Mouse (Mus musculus) heart, postnatal 0 days (tissue): ENCODE data around the gene Ripply3. TPM values are rescaled to one million over a fixed set of nuclear protein-coding genes. Genes with fewer than 3 reads are reported as not detected.

Experiments
- ATAC-seq: fragments of 200-750 bp; cut with Nextera tagmentation; 2 replicates; pipeline ENCODE4 v1.8.0; 2017; ENCODE audit warnings: low read depth, moderate number of reproducible peaks, moderate library complexity; ENCODE audit not compliant: insufficient read depth
- DNase-seq: peaks from one replicate; pipeline ENCODE4 v3.0.0-alpha.2; 2016; ENCODE audit warnings: low spot score
- H3K27ac ChIP-seq: fragments of 300-500 bp; sonication (generic); 2 replicates; pipeline ENCODE4 v1.5.1; 2014; ENCODE audit warnings: low read depth, mild to moderate bottlenecking
- H3K27me3 ChIP-seq: fragments of 300-500 bp; sonication (generic); 2 replicates; pipeline ENCODE4 v1.6.1; 2014; ENCODE audit warnings: low read length, mixed read lengths; ENCODE audit not compliant: control insufficient read depth, insufficient read depth
- H3K36me3 ChIP-seq: fragments of 300-500 bp; sonication (generic); replicated peaks from 2 replicates; pipeline ENCODE4 v1.6.1; 2014; ENCODE audit warnings: low read length, mixed read lengths; ENCODE audit not compliant: control insufficient read depth, insufficient read depth
- H3K4me1 ChIP-seq: fragments of 300-500 bp; sonication (generic); 2 replicates; pipeline ENCODE4 v1.6.1; 2014; ENCODE audit warnings: antibody characterized with exemption; ENCODE audit not compliant: control insufficient read depth, insufficient read depth
- H3K4me2 ChIP-seq: fragments of 300-500 bp; sonication (generic); 2 replicates; pipeline ENCODE4 v1.6.1; 2014; ENCODE audit warnings: low read depth, mild to moderate bottlenecking, low read length, moderate library complexity
- H3K4me3 ChIP-seq: fragments of 300-500 bp; sonication (generic); 2 replicates; pipeline ENCODE4 v1.5.1; 2014; ENCODE audit warnings: low read depth, low read length
- H3K9ac ChIP-seq: fragments of 300-500 bp; sonication (generic); replicated peaks from 2 replicates; pipeline ENCODE4 v1.6.1; 2014; ENCODE audit warnings: low read depth, low read length, mixed read lengths
- H3K9me3 ChIP-seq: fragments of 300-500 bp; sonication (generic); replicated peaks from 2 replicates; pipeline ENCODE4 v1.6.1; 2016; ENCODE audit warnings: low read length; ENCODE audit not compliant: control insufficient read depth
- CTCF ChIP-seq: IDR thresholded peaks from 2 replicates; pipeline ENCODE4 v1.5.1; 2016; ENCODE audit warnings: antibody characterized with exemption, control low read depth, low read depth
- EP300 ChIP-seq: IDR thresholded peaks from 2 replicates; pipeline ENCODE4 v1.6.1; 2016; ENCODE audit warnings: antibody characterized with exemption, low read depth
- WGBS: fragments of 180-500 bp; shearing (Covaris S2); extraction: QIAGEN DNeasy Blood & Tissue Kit; methylation state at CpG from one replicate; pipeline ENCODE4 v1.1.7; 2014; 5-methylcytosine and 5-hydroxymethylcytosine counted together
- polyA plus RNA-seq: library from polyadenylated mRNA; unstranded; fragments of >200 nt; fragmentation: Nextera tagmentation; extraction: Ambion mirVana; gene quantifications from 2 replicates; pipeline ENCODE4 v1.2.1, GENCODE M21; 2015
- total RNA-seq: library from RNA; depleted of rRNA; stranded (reverse); fragments of >200 nt; gene quantifications from 2 replicates; pipeline ENCODE4 v1.2.3, GENCODE M21; 2014; ENCODE audit warnings: low replicate concordance

The Ripply3 gene
- total and polyA plus RNA-seq, 2 experiments from 2014 or later: 4.6 to 5.3 TPM

- Histone ChIP-seq H3K4me3 (no peak overlapping the region), H3K9me3 (no peaks in the 10 kb centered on the region), H3K27me3 (no peaks in the 10 kb centered on the region), H3K27ac (no peak overlapping the region), H3K36me3 (no peaks in the 10 kb centered on the region), H3K4me2 (no peak overlapping the region), H3K4me1 (no peaks in the 10 kb centered on the region), H3K9ac (no peak overlapping the region)
- ATAC-seq (no peak), DNase-seq (no peak)
- TF ChIP-seq CTCF (no peak), EP300 (no peak)
- 95% methylated on average over 1 of the region's 1 CpGs for WGBS
These were observed 17.5 kb downstream of the Ripply3 start for GRCm38 (mm10) chr16:94345733-94346132.

GRCm38 (mm10) chr16:94347080-94347731 is 19.0 kb downstream of the Ripply3 start:
- no peak for ATAC-seq
- TF ChIP-seq EP300 (no peak), CTCF (no peak)
- no peak for DNase-seq
- Histone ChIP-seq H3K4me3 (no peak overlapping the region), H3K4me2 (no peak overlapping the region), H3K4me1 (no peaks in the 10 kb centered on the region), H3K9ac (no peak overlapping the region), H3K9me3 (no peaks in the 10 kb centered on the region), H3K27me3 (no peaks in the 10 kb centered on the region), H3K36me3 (no peaks in the 10 kb centered on the region), H3K27ac (no peak overlapping the region)
- 73% methylated on average over 7 of the region's 7 CpGs for WGBS

- Histone ChIP-seq H3K9ac (no peak overlapping the region), H3K27ac (no peak overlapping the region), H3K4me2 (no peak overlapping the region), H3K36me3 (no peaks in the 10 kb centered on the region), H3K4me3 (no peak overlapping the region), H3K9me3 (no peaks in the 10 kb centered on the region), H3K27me3 (no peaks in the 10 kb centered on the region), H3K4me1 (no peaks in the 10 kb centered on the region)
- ATAC-seq: no peak
- WGBS: 89% methylated on average over 2 of the region's 2 CpGs
- TF ChIP-seq EP300: no peak
- no peak for TF ChIP-seq CTCF
- DNase-seq: no peak
These were observed 20.6 kb downstream of the Ripply3 start for GRCm38 (mm10) chr16:94348779-94349178.

DNA sequence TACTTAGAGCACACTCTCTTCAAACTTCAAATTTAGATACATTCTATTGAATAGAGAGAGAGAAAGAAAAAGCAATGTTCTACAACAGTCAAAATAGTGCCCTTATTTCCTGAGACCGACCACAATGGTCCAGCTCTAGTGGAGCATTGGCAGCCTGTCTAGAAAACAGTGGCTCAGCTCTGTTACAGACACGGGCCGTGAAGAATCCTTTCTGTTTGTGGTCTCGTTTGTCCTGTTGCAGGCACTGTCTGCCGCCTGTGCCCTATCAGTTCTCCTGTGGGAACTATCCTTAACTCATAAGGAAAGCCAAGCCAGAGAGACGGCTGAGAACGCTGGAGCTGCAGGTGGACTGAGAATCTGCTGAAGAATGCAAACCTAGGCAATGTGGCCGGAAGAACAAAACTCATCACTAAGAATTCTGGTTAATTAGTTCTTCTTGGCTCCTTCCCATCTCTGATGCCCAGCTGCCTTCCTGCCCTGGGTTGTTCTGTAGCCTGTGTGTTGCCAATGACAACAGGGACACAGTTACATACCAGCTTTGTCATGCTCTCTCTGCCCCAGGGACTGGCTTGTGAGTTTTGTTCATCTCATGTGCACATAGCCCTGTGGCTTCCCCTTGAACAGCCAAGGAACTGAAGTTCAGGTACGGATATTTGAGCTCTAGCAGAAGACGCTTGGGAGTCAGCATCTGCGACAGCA is 21.5 kb downstream of the Ripply3 start:
- Histone ChIP-seq H3K4me3 (no peak overlapping the region), H3K4me1 (no peaks in the 10 kb centered on the region), H3K9ac (no peak overlapping the region), H3K27me3 (no peaks in the 10 kb centered on the region), H3K9me3 (no peaks in the 10 kb centered on the region), H3K27ac (no peak overlapping the region), H3K36me3 (no peaks in the 10 kb centered on the region), H3K4me2 (no peak overlapping the region)
- DNase-seq (no peak), ATAC-seq (no peak)
- WGBS: 56% methylated on average over 11 of the region's 11 CpGs
- TF ChIP-seq EP300: no peak
- no peak for TF ChIP-seq CTCF

- no peak for ATAC-seq
- no peak overlapping the region for H3K27ac ChIP-seq
- WGBS: 82% methylated on average over 10 of the region's 10 CpGs
These were observed 22.1 kb downstream of the Ripply3 start for GRCm38 (mm10) chr16:94350287-94350677.

More at GRCm38 (mm10) chr16:94350287-94350677, 22.1 kb downstream of the Ripply3 start:
- H3K36me3 ChIP-seq: no peaks in the 10 kb centered on the region
- DNase-seq: no peak
- no peaks in the 10 kb centered on the region for H3K4me1 ChIP-seq
- H3K4me2 ChIP-seq: no peak overlapping the region
- no peaks in the 10 kb centered on the region for H3K9me3 ChIP-seq
- TF ChIP-seq EP300 (no peak), CTCF (no peak)
- no peaks in the 10 kb centered on the region for H3K27me3 ChIP-seq
- H3K9ac ChIP-seq: no peak overlapping the region
- no peak overlapping the region for H3K4me3 ChIP-seq
